Mouse (Mus musculus): ENCODE data around the gene Gm14525. TPM values are rescaled to one million over a fixed set of nuclear protein-coding genes. Genes with fewer than 3 reads are reported as not detected.
"Not testable (repeated sequence)": the region's sequence is repeated elsewhere in the genome, so short reads cannot be mapped to it uniquely, and the experiment has no call there.

The Gm14525 gene
- not detected for total RNA-seq (2021)
- long read RNA-seq, experiment 1, result 0 reads
- long read RNA-seq, experiment 2, result 0 reads

- not testable (repeated sequence) for DNase-seq
Measured at GRCm38 (mm10) chrX:26702538-26702937, at the start of gene Gm14525. Gm14525 (minus strand) TSS chrX:26702638.

Other genes with a start within 250 kb of the Gm14525 start
- gene Slx, start 157.1 kb downstream of the Gm14525 start, total RNA-seq (2021), result not detected
- gene Gm6121, start 233.1 kb upstream of the Gm14525 start, total RNA-seq (2021), result not detected

Data from adrenal gland, postnatal 10 days (tissue).